Mouse (Mus musculus): ENCODE results near the gene Mfsd4b1. TPM values are rescaled to one million over a fixed set of nuclear protein-coding genes. Genes with fewer than 3 reads are reported as not detected.

Gene Mfsd4b1
- polyA plus RNA-seq, 1 experiment from 2014 or later, result 0.07 TPM

- H3K4me1 ChIP-seq (replicated peaks; ENCODE audit: control insufficient read depth, insufficient read depth), result no peaks in the 10 kb centered on the region
- no peak overlapping the region for H3K4me2 ChIP-seq (replicated peaks; ENCODE audit: low read depth)
- ATAC-seq (ENCODE audit: low FRiP score, low TSS enrichment) (no peak), DNase-seq (ENCODE audit: low spot score) (no peak)
- 59% methylated on average over 6 of the region's 6 CpGs for WGBS
- no peak for TF ChIP-seq EP300 (optimal IDR thresholded peaks at IDR 0.05)
- no peak overlapping the region for H3K9ac ChIP-seq (ENCODE audit: low read length)
- H3K27me3 ChIP-seq (ENCODE audit: control insufficient read depth, insufficient read depth, low read length), result no peaks in the 10 kb centered on the region
- H3K27ac ChIP-seq (replicated peaks), result no peak overlapping the region
- H3K9me3 ChIP-seq (ENCODE audit: control insufficient read depth, low read length), result no peaks in the 10 kb centered on the region
- H3K36me3 ChIP-seq (ENCODE audit: control insufficient read depth, insufficient read depth, low read length), result no peaks in the 10 kb centered on the region
- H3K4me3 ChIP-seq (ENCODE audit: low read depth, low read length), result no peak overlapping the region
Observed at GRCm38 (mm10) chr10:40058062-40058785, 33.2 kb upstream of the Mfsd4b1 start.

- 69% methylated on average over 2 of the region's 2 CpGs for WGBS
- no peak for ATAC-seq (ENCODE audit: low FRiP score, low TSS enrichment)
- TF ChIP-seq CTCF (IDR thresholded peaks at IDR 0.05; ENCODE audit: low read depth) (no peak), EP300 (optimal IDR thresholded peaks at IDR 0.05) (no peak)
Observed at GRCm38 (mm10) chr10:40057615-40058014, 32.5 kb upstream of the Mfsd4b1 start.

GRCm38 (mm10) chr10:40054455-40054854 is 29.4 kb upstream of the Mfsd4b1 start:
- Histone ChIP-seq H3K27ac (replicated peaks) (no peak overlapping the region), H3K4me1 (replicated peaks; ENCODE audit: control insufficient read depth, insufficient read depth) (no peaks in the 10 kb centered on the region), H3K9ac (ENCODE audit: low read length) (no peak overlapping the region), H3K4me3 (ENCODE audit: low read depth, low read length) (no peak overlapping the region), H3K9me3 (ENCODE audit: control insufficient read depth, low read length) (no peaks in the 10 kb centered on the region), H3K36me3 (ENCODE audit: control insufficient read depth, insufficient read depth, low read length) (no peaks in the 10 kb centered on the region), H3K4me2 (replicated peaks; ENCODE audit: low read depth) (no peak overlapping the region), H3K27me3 (ENCODE audit: control insufficient read depth, insufficient read depth, low read length) (no peaks in the 10 kb centered on the region)
- no peak for TF ChIP-seq EP300 (optimal IDR thresholded peaks at IDR 0.05)
- TF ChIP-seq CTCF (IDR thresholded peaks at IDR 0.05; ENCODE audit: low read depth), result no peak
- no peak for ATAC-seq (ENCODE audit: low FRiP score, low TSS enrichment)
- WGBS, result 79% methylated on average over 8 of the region's 8 CpGs
- DNase-seq (ENCODE audit: low spot score), result no peak

More at GRCm38 (mm10) chr10:40057615-40058014, 32.5 kb upstream of the Mfsd4b1 start:
- Histone ChIP-seq H3K4me1 (replicated peaks; ENCODE audit: control insufficient read depth, insufficient read depth) (no peaks in the 10 kb centered on the region), H3K4me2 (replicated peaks; ENCODE audit: low read depth) (no peak overlapping the region), H3K4me3 (ENCODE audit: low read depth, low read length) (no peak overlapping the region), H3K27me3 (ENCODE audit: control insufficient read depth, insufficient read depth, low read length) (no peaks in the 10 kb centered on the region), H3K36me3 (ENCODE audit: control insufficient read depth, insufficient read depth, low read length) (no peaks in the 10 kb centered on the region), H3K27ac (replicated peaks) (no peak overlapping the region), H3K9ac (ENCODE audit: low read length) (no peak overlapping the region), H3K9me3 (ENCODE audit: control insufficient read depth, low read length) (no peaks in the 10 kb centered on the region)
- no peak for DNase-seq (ENCODE audit: low spot score)

GRCm38 (mm10) chr10:40053896-40054295 is 28.8 kb upstream of the Mfsd4b1 start:
- H3K4me3 ChIP-seq (ENCODE audit: low read depth, low read length), result no peak overlapping the region
- ATAC-seq (ENCODE audit: low FRiP score, low TSS enrichment), result no peak
- TF ChIP-seq CTCF (IDR thresholded peaks at IDR 0.05; ENCODE audit: low read depth), result no peak
- TF ChIP-seq EP300 (optimal IDR thresholded peaks at IDR 0.05), result no peak
- H3K9ac ChIP-seq (ENCODE audit: low read length), result no peak overlapping the region
- no peaks in the 10 kb centered on the region for H3K4me1 ChIP-seq (replicated peaks; ENCODE audit: control insufficient read depth, insufficient read depth)
- H3K9me3 ChIP-seq (ENCODE audit: control insufficient read depth, low read length), result no peaks in the 10 kb centered on the region
- H3K27me3 ChIP-seq (ENCODE audit: control insufficient read depth, insufficient read depth, low read length), result no peaks in the 10 kb centered on the region
- H3K4me2 ChIP-seq (replicated peaks; ENCODE audit: low read depth), result no peak overlapping the region
- no peak for DNase-seq (ENCODE audit: low spot score)
- H3K27ac ChIP-seq (replicated peaks), result no peak overlapping the region
- H3K36me3 ChIP-seq (ENCODE audit: control insufficient read depth, insufficient read depth, low read length), result no peaks in the 10 kb centered on the region
- WGBS, result 89% methylated on average over 4 of the region's 4 CpGs

- TF ChIP-seq CTCF (IDR thresholded peaks at IDR 0.05; ENCODE audit: low read depth), result peak; percentile 88
- no peak for TF ChIP-seq EP300 (optimal IDR thresholded peaks at IDR 0.05)
- 39% methylated on average over 3 of the region's 3 CpGs for WGBS
Observed at GRCm38 (mm10) chr10:40053257-40053895, 28.3 kb upstream of the Mfsd4b1 start.

GRCm38 (mm10) chr10:40051997-40052396 is 26.9 kb upstream of the Mfsd4b1 start:
- DNase-seq (ENCODE audit: low spot score) (no peak), ATAC-seq (ENCODE audit: low FRiP score, low TSS enrichment) (0 out of 2 replicates have a peak, but pooled peaks have one; percentile 51)
- Histone ChIP-seq H3K27ac (replicated peaks) (no peak overlapping the region), H3K27me3 (ENCODE audit: control insufficient read depth, insufficient read depth, low read length) (no peaks in the 10 kb centered on the region), H3K9ac (ENCODE audit: low read length) (no peak overlapping the region), H3K4me1 (replicated peaks; ENCODE audit: control insufficient read depth, insufficient read depth) (no peaks in the 10 kb centered on the region), H3K36me3 (ENCODE audit: control insufficient read depth, insufficient read depth, low read length) (no peaks in the 10 kb centered on the region), H3K4me2 (replicated peaks; ENCODE audit: low read depth) (no peak overlapping the region), H3K4me3 (ENCODE audit: low read depth, low read length) (no peak overlapping the region), H3K9me3 (ENCODE audit: control insufficient read depth, low read length) (no peaks in the 10 kb centered on the region)
- TF ChIP-seq EP300 (optimal IDR thresholded peaks at IDR 0.05), result no peak
- TF ChIP-seq CTCF (IDR thresholded peaks at IDR 0.05; ENCODE audit: low read depth), result no peak
- 38% methylated on average over 3 of the region's 3 CpGs for WGBS

More at GRCm38 (mm10) chr10:40053257-40053895, 28.3 kb upstream of the Mfsd4b1 start:
- no peak for DNase-seq (ENCODE audit: low spot score)
- H3K27me3 ChIP-seq (ENCODE audit: control insufficient read depth, insufficient read depth, low read length), result no peaks in the 10 kb centered on the region
- H3K4me1 ChIP-seq (replicated peaks; ENCODE audit: control insufficient read depth, insufficient read depth), result no peaks in the 10 kb centered on the region
- H3K4me2 ChIP-seq (replicated peaks; ENCODE audit: low read depth), result no peak overlapping the region
- H3K9me3 ChIP-seq (ENCODE audit: control insufficient read depth, low read length), result no peaks in the 10 kb centered on the region
- peak; percentile 49 for ATAC-seq (ENCODE audit: low FRiP score, low TSS enrichment)
- no peak overlapping the region for H3K4me3 ChIP-seq (ENCODE audit: low read depth, low read length)
- H3K9ac ChIP-seq (ENCODE audit: low read length), result no peak overlapping the region
- H3K36me3 ChIP-seq (ENCODE audit: control insufficient read depth, insufficient read depth, low read length), result no peaks in the 10 kb centered on the region
- no peak overlapping the region for H3K27ac ChIP-seq (replicated peaks)
